Mouse (Mus musculus) inflammation-experienced regulatory T-cells, adult 6 months (primary cell): ENCODE results near the gene Zfp316. TPM values are rescaled to one million over a fixed set of nuclear protein-coding genes. Genes with fewer than 3 reads are reported as not detected.

ENCODE experiments used
- ATAC-seq: one replicate; pipeline ENCODE4 v1.8.0; 2017
- polyA plus RNA-seq, 3 experiments: library from polyadenylated mRNA; unstranded; fragments of 100-300 nt; shearing (Covaris generic); gene quantifications; one replicate each; pipeline ENCODE4 v1.2.1; 2017

Zfp316 gene
- polyA plus RNA-seq, 3 experiments from 2014 or later: 0.16 to 0.40 (median 0.34) TPM

- no peak for ATAC-seq
Measured at GRCm38 (mm10) chr5:143220996-143221395, 48.8 kb downstream of the Zfp316 start.

GRCm38 (mm10) chr5:143213832-143214231 lies 56.0 kb downstream of the Zfp316 start:
- no peak for ATAC-seq

DNA sequence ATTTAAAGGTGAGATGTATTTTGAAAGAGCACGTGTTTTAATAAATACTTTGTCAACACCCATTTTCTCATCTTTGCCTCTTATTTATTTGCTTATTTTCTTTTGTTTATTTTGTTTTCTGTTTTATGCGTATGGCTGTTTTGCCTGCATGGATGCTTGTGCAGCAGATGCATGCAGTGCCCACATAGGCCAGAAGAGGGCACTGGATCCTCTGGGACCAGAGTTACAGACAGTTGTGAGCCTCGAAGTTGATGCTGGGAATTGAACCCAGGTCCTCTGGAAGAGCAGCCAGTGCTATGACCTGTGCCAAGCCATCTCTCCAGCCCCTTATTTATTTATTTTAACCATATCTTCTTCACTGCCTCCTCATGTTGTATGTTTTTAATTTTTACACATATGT lies 64.8 kb downstream of the Zfp316 start:
- no peak for ATAC-seq

Other genes starting within 250 kb of the Zfp316 start
- gene Rnf216, start 157.0 kb downstream of the Zfp316 start, polyA plus RNA-seq: 10 to 100 TPM; 31.4 to 41.7 (median 32.2) TPM
- gene Olfr718-ps1, start 122.4 kb downstream of the Zfp316 start, polyA plus RNA-seq: under 1 TPM in 1 of 3 experiments, not detected in 2; 0.12 TPM
- 10 to 100 TPM in 1 of 3 experiments, 1 to 10 TPM in 2; 7.2 to 11.8 (median 7.7) TPM for gene Rbak, start 89.2 kb downstream of the Zfp316 start, polyA plus RNA-seq
- gene Spdye4b, start 89.0 kb downstream of the Zfp316 start, polyA plus RNA-seq: not detected
- gene Spdye4a, start 43.1 kb downstream of the Zfp316 start, polyA plus RNA-seq: not detected
- 1 to 10 TPM; 3.9 to 5.7 (median 4.6) TPM for gene Zfp12, start 34.9 kb downstream of the Zfp316 start, polyA plus RNA-seq
- gene Zfp853, start 23.6 kb upstream of the Zfp316 start, polyA plus RNA-seq: not detected
- 1 to 10 TPM; 5.4 to 6.2 (median 5.6) TPM for gene E130309D02Rik, start 45.3 kb upstream of the Zfp316 start, polyA plus RNA-seq
- gene Zdhhc4, start 59.2 kb upstream of the Zfp316 start, polyA plus RNA-seq: 10 to 100 TPM; 52.1 to 67.4 (median 67.2) TPM
- not detected for gene Grid2ip, start 87.3 kb upstream of the Zfp316 start, polyA plus RNA-seq
- gene Kdelr2, start 133.8 kb upstream of the Zfp316 start, polyA plus RNA-seq: 100 to 1,000 TPM in 1 of 3 experiments, 10 to 100 TPM in 2; 76.8 to 100 (median 78.4) TPM
- gene Daglb, start 194.6 kb upstream of the Zfp316 start, polyA plus RNA-seq: 10 to 100 TPM in 2 of 3 experiments, 1 to 10 TPM in 1; 9.5 to 13.0 (median 12.7) TPM